Mouse (Mus musculus) forebrain, embryonic 12.5 days (tissue): ENCODE results near the gene Vhl. TPM values are rescaled to one million over a fixed set of nuclear protein-coding genes. Genes with fewer than 3 reads are reported as not detected.
A peak's percentile ranks its signal among the peaks of the same experiment; 100 is the strongest.

ENCODE experiments used
- ATAC-seq: fragments of 200-750 bp; cut with Nextera tagmentation; 2 replicates; pipeline ENCODE4 v1.8.0; 2017; ENCODE audit warnings: moderate TSS enrichment; ENCODE audit not compliant: low FRiP score
- H3K27ac ChIP-seq: fragments of 300-500 bp; sonication (generic); 2 replicates; pipeline ENCODE4 v1.5.1; 2016; ENCODE audit warnings: mild to moderate bottlenecking
- H3K27me3 ChIP-seq: fragments of 300-500 bp; sonication (generic); 2 replicates; pipeline ENCODE4 v1.6.1; 2016; ENCODE audit warnings: mild to moderate bottlenecking
- H3K36me3 ChIP-seq: fragments of 300-500 bp; sonication (generic); replicated peaks from 2 replicates; pipeline ENCODE4 v1.6.1; 2016; ENCODE audit warnings: mild to moderate bottlenecking
- H3K4me1 ChIP-seq: fragments of 300-500 bp; sonication (generic); 2 replicates; pipeline ENCODE4 v1.6.1; 2016
- H3K4me2 ChIP-seq: fragments of 300-500 bp; sonication (generic); 2 replicates; pipeline ENCODE4 v1.6.1; 2016; ENCODE audit warnings: mild to moderate bottlenecking, moderate library complexity
- H3K4me3 ChIP-seq: fragments of 300-500 bp; sonication (generic); replicated peaks from 2 replicates; pipeline ENCODE4 v1.5.1; 2016; ENCODE audit warnings: mild to moderate bottlenecking
- H3K9ac ChIP-seq: fragments of 300-500 bp; sonication (generic); 2 replicates; pipeline ENCODE4 v1.6.1; 2016; ENCODE audit warnings: mild to moderate bottlenecking
- H3K9me3 ChIP-seq: fragments of 300-500 bp; sonication (generic); 2 replicates; pipeline ENCODE4 v1.6.1; 2016
- WGBS: fragments of 180-500 bp; shearing (Covaris S2); methylation state at CpG from one replicate; pipeline ENCODE4 v1.1.7; 2016; 5-methylcytosine and 5-hydroxymethylcytosine counted together
- polyA plus RNA-seq: library from polyadenylated mRNA; unstranded; fragments of >200 nt; fragmentation: Nextera tagmentation; extraction: Ambion mirVana; gene quantifications from 2 replicates; pipeline ENCODE4 v1.2.1, GENCODE M21; 2016

The Vhl gene
- polyA plus RNA-seq = 54.9 and 61.8 TPM in 2 replicates

GRCm38 (mm10) chr6:113623941-113624751, at the start of gene Vhl:
TSS of gene Vhl (plus strand) at chr6:113623959.
- WGBS = 1% methylated on average over 75 of the region's 76 CpGs
- H3K4me1 ChIP-seq = peaks cover 19% of the 10 kb centered on the region
- peak; percentile 89 for ATAC-seq

GRCm38 (mm10) chr6:113576044-113576443, 47.7 kb upstream of the Vhl start:
- H3K4me1 ChIP-seq = no peaks in the 10 kb centered on the region
- no peak for ATAC-seq
- no peaks in the 10 kb centered on the region for H3K27me3 ChIP-seq
- H3K9ac ChIP-seq = no peak overlapping the region
- WGBS = 96% methylated on average over 6 of the region's 6 CpGs
- H3K27ac ChIP-seq = no peak overlapping the region
- no peak overlapping the region for H3K4me2 ChIP-seq
- no peaks in the 10 kb centered on the region for H3K9me3 ChIP-seq
- H3K4me3 ChIP-seq = no peak overlapping the region
- peaks cover 41% of the 10 kb centered on the region for H3K36me3 ChIP-seq

More at GRCm38 (mm10) chr6:113623941-113624751, at the start of gene Vhl:
- no peaks in the 10 kb centered on the region for H3K9me3 ChIP-seq
- no peaks in the 10 kb centered on the region for H3K27me3 ChIP-seq
- peak within 1 kb of the TSS; percentile 73 for H3K4me3 ChIP-seq
- H3K9ac ChIP-seq = peak within 1 kb of the TSS; percentile 82
- peak within 1 kb of the TSS; percentile 55 for H3K4me2 ChIP-seq
- peaks cover 20% of the 10 kb centered on the region for H3K36me3 ChIP-seq
- H3K27ac ChIP-seq = peak within 1 kb of the TSS; percentile 87

GRCm38 (mm10) chr6:113579306-113579705, 44.5 kb upstream of the Vhl start:
- Histone ChIP-seq H3K27ac (no peak overlapping the region), H3K9ac (no peak overlapping the region), H3K27me3 (no peaks in the 10 kb centered on the region), H3K4me2 (no peak overlapping the region), H3K4me3 (no peak overlapping the region), H3K9me3 (no peaks in the 10 kb centered on the region), H3K36me3 (peaks cover 40% of the 10 kb centered on the region), H3K4me1 (no peaks in the 10 kb centered on the region)
- 97% methylated on average over 3 of the region's 3 CpGs for WGBS
- ATAC-seq = no peak

DNA sequence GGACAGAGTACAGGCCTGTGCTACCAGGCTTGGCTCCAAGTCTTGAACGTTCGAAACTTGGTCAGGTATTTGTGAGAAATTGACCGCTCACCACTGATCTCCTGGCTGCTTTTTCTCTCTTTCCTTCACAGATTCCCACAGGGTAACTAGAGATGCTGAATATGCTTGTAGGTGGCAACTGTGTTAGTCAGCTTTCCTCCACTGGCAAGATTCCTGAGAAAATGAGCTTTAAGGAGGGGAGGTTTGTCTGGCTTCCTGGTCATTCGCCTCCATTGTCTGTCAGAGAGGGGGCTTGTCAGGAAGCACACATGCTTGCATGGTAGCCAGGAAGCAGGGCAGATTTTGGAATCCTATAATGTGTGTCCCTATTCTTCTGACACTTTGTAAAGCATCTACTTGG, 40.7 kb upstream of the Vhl start:
- Histone ChIP-seq H3K9me3 (no peaks in the 10 kb centered on the region), H3K27ac (no peak overlapping the region), H3K4me1 (no peaks in the 10 kb centered on the region), H3K9ac (no peak overlapping the region), H3K4me2 (no peak overlapping the region), H3K27me3 (no peaks in the 10 kb centered on the region), H3K4me3 (no peak overlapping the region), H3K36me3 (peaks cover 19% of the 10 kb centered on the region)
- ATAC-seq = no peak
- WGBS = 92% methylated on average over 4 of the region's 4 CpGs

- Histone ChIP-seq H3K4me1 (no peaks in the 10 kb centered on the region), H3K4me3 (no peak overlapping the region), H3K36me3 (peaks cover 23% of the 10 kb centered on the region), H3K27me3 (no peaks in the 10 kb centered on the region), H3K27ac (no peak overlapping the region), H3K9me3 (no peaks in the 10 kb centered on the region), H3K4me2 (no peak overlapping the region), H3K9ac (no peak overlapping the region)
- ATAC-seq = no peak
- WGBS = 94% methylated on average over 5 of the region's 5 CpGs
Measured at GRCm38 (mm10) chr6:113585065-113585464, 38.7 kb upstream of the Vhl start.

- Histone ChIP-seq H3K9ac (no peak overlapping the region), H3K27me3 (no peaks in the 10 kb centered on the region), H3K27ac (no peak overlapping the region), H3K36me3 (peaks cover 19% of the 10 kb centered on the region), H3K4me1 (no peaks in the 10 kb centered on the region), H3K4me3 (no peak overlapping the region), H3K4me2 (no peak overlapping the region), H3K9me3 (no peaks in the 10 kb centered on the region)
- ATAC-seq = no peak
- 86% methylated on average over 5 of the region's 5 CpGs for WGBS
Measured at GRCm38 (mm10) chr6:113586466-113587183, 37.1 kb upstream of the Vhl start.

DNA sequence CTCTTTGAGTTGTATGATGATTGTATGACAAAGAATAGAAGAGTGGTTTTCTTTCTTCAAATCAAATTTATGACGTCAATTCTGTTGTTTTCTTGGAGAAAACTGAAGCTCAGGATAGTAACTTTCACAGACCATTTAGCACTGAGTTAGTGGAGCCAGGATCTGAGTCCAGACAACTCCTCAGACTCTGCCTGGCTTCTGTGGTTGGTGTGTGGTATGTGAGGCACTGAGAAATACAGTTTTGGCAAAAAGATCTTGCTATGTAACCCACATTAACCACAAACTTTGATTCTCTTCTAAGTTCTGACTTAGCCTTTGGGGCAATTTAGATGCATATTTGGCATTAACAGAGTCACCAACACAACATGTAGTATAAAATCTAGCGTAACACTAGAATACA, 31.1 kb upstream of the Vhl start:
- no peaks in the 10 kb centered on the region for H3K4me1 ChIP-seq
- ATAC-seq = no peak
- H3K36me3 ChIP-seq = 0 out of 2 replicates have a peak, but pooled peaks cover 7% of the 10 kb centered on the region
- 94% methylated on average over 2 of the region's 2 CpGs for WGBS
- H3K4me3 ChIP-seq = no peak overlapping the region
- H3K27ac ChIP-seq = no peak overlapping the region
- no peak overlapping the region for H3K9ac ChIP-seq
- no peaks in the 10 kb centered on the region for H3K27me3 ChIP-seq
- H3K9me3 ChIP-seq = no peaks in the 10 kb centered on the region
- H3K4me2 ChIP-seq = no peak overlapping the region

DNA sequence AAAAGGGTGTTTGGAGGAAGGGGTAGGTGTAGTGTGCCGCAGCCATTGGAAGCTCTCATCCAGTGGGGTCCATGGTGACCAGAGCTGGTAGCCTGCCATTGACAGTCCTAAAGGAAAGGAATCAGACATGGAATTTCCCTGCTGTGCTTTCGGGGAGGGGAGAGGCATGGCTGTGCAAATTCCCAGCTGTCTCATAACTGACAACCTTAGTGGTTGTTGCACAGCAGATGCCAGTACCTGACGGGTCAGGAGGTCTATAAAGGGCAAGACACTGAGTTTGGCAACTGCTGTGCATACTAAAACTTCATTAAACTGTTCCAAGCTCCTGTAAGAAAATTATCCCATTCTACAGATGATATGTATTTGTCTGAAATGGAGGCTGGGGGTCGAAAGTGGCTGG, 25.8 kb upstream of the Vhl start:
- no peaks in the 10 kb centered on the region for H3K27me3 ChIP-seq
- H3K9ac ChIP-seq = no peak overlapping the region
- 90% methylated on average over 4 of the region's 4 CpGs for WGBS
- no peak overlapping the region for H3K27ac ChIP-seq
- H3K4me2 ChIP-seq = no peak overlapping the region
- no peak for ATAC-seq
- H3K4me3 ChIP-seq = no peak overlapping the region
- H3K4me1 ChIP-seq = peaks cover 8% of the 10 kb centered on the region
- no peaks in the 10 kb centered on the region for H3K9me3 ChIP-seq
- H3K36me3 ChIP-seq = 0 out of 2 replicates have a peak, but pooled peaks cover 2% of the 10 kb centered on the region

DNA sequence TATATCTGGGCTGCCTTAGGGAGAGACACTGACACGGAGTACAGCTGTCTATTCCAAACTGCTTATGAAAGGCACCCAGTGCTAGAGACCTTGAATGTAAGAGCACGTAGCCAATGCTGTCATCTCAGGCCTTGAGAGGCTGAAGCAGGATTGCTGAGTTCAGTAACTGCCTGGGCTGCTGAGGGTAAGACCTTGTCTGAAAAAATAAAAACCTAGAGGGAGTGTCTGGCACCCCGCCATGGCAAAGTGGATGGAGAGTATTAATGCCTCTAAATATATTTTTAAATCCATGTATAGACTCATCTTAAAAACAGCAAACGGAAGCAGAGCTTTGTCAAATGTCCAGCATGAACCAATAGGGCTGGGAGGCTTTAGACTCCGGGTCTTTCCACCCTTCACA, 23.9 kb upstream of the Vhl start:
- peaks cover 8% of the 10 kb centered on the region for H3K4me1 ChIP-seq

GRCm38 (mm10) chr6:113600543-113601139, 23.1 kb upstream of the Vhl start, which contains the start of gene Fancd2os:
TSS of gene Fancd2os (minus strand) at chr6:113600715.
- Histone ChIP-seq H3K9ac (0 out of 2 replicates have a peak within 1 kb of the TSS, but pooled peaks have one; percentile 33), H3K36me3 (0 out of 2 replicates have a peak, but pooled peaks cover 2% of the 10 kb centered on the region), H3K4me1 (peaks cover 13% of the 10 kb centered on the region), H3K9me3 (no peaks in the 10 kb centered on the region), H3K27ac (no peak within 1 kb of the TSS), H3K27me3 (no peaks in the 10 kb centered on the region), H3K4me3 (no peak within 1 kb of the TSS), H3K4me2 (peak within 1 kb of the TSS; percentile 29)
- no peak for ATAC-seq
- WGBS = 38% methylated on average over 23 of the region's 23 CpGs

More for the DNA sequence above, 23.9 kb upstream of the Vhl start:
- H3K9ac ChIP-seq = no peak overlapping the region
- H3K9me3 ChIP-seq = no peaks in the 10 kb centered on the region
- 0 out of 2 replicates have a peak, but pooled peaks cover 2% of the 10 kb centered on the region for H3K36me3 ChIP-seq
- 81% methylated on average over 5 of the region's 5 CpGs for WGBS
- no peaks in the 10 kb centered on the region for H3K27me3 ChIP-seq
- H3K27ac ChIP-seq = no peak overlapping the region
- ATAC-seq = no peak
- H3K4me3 ChIP-seq = no peak overlapping the region
- no peak overlapping the region for H3K4me2 ChIP-seq

DNA sequence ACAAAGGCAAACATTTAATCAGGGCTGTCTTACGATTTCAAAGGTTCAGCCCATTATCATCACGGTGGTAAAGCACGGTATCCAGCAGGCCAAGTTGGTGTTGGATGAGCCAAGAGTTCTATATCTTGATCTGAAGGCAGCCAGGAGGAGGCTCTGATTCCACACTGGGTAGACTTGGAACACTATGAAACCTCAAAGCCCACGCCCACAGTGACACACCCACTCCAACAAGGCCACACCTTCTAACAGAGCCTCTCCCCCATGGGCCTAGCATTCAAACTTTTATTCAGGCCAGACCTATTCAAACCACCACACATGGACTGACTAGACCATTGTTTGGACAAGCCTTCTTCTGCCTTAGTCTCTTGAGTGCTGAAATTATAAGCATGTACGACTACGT, 20.9 kb upstream of the Vhl start:
- Histone ChIP-seq H3K4me2 (no peak overlapping the region), H3K27me3 (no peaks in the 10 kb centered on the region), H3K9ac (no peak overlapping the region), H3K4me1 (peaks cover 26% of the 10 kb centered on the region), H3K27ac (no peak overlapping the region), H3K9me3 (no peaks in the 10 kb centered on the region), H3K4me3 (no peak overlapping the region), H3K36me3 (peaks cover 5% of the 10 kb centered on the region; the same call in 1 of the 2 replicates)
- ATAC-seq = no peak
- 95% methylated on average over 6 of the region's 6 CpGs for WGBS

DNA sequence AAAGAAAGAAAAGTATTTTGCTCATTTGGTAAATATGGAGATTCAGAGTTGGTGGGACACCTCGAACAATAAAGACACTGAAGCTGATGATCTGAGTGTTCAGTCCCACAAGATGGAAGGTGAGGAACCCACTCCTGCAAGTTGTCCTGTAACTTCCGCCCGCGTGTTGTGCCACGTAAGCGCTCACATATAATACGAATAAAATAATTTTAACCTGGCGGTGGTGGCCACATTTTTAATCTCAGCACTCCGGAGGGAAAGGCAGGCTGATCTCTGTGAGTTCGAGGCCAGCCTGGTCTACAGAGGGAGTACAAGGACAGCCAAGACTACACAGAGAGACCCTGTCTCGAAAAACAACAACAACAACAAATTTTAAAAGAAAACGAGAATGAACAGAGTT, 19.8 kb upstream of the Vhl start:
- H3K27me3 ChIP-seq = no peaks in the 10 kb centered on the region
- no peaks in the 10 kb centered on the region for H3K9me3 ChIP-seq
- peak overlapping the region; percentile 91 for H3K4me2 ChIP-seq
- no peak for ATAC-seq
- H3K4me3 ChIP-seq = peak overlapping the region; percentile 95
- WGBS = 51% methylated on average over 12 of the region's 12 CpGs
- H3K36me3 ChIP-seq = peaks cover 5% of the 10 kb centered on the region; the same call in 1 of the 2 replicates
- H3K4me1 ChIP-seq = peaks cover 26% of the 10 kb centered on the region
- peak overlapping the region; percentile 89; the same call in 1 of the 2 replicates for H3K9ac ChIP-seq
- no peak overlapping the region for H3K27ac ChIP-seq
